ENCODE assay signal across 26 mouse cellular contexts in genomic region chr15:26869197-26869596, GRCm38 (mm10). TPM values are rescaled to one million over a fixed set of nuclear protein-coding genes. Genes with fewer than 3 reads are reported as not detected.
"Had no signal": no experiment of that assay in that cellular context is flagged by ENCODE, and none has a peak within 500 bp of the region (broad histone marks: within the 10 kb centered on the region; RNA-seq: fewer than 3 reads in every experiment).

No protein-coding gene starts in this region.

- H3K27ac ChIP-seq: gastrocnemius, adult 2 months; heart, embryonic 13.5 days; heart, embryonic 15.5 days; hindbrain, embryonic 13.5 days; hindbrain, embryonic 15.5 days; hindbrain, postnatal 0 days; kidney, embryonic 15.5 days; kidney, postnatal 0 days; limb, embryonic 13.5 days; limb, embryonic 15.5 days; liver, embryonic 12.5 days had no signal

- H3K4me3 ChIP-seq: gastrocnemius, adult 2 months; heart, embryonic 13.5 days; heart, embryonic 15.5 days; hindbrain, embryonic 13.5 days; hindbrain, embryonic 15.5 days; kidney, embryonic 15.5 days; limb, embryonic 13.5 days; limb, embryonic 15.5 days; liver, embryonic 12.5 days had no signal

- H3K4me2 ChIP-seq: heart, embryonic 11.5 days; heart, embryonic 13.5 days; heart, embryonic 15.5 days; hindbrain, embryonic 13.5 days; hindbrain, embryonic 15.5 days; kidney, embryonic 15.5 days; limb, embryonic 13.5 days; limb, embryonic 15.5 days; liver, embryonic 12.5 days had no signal

- DNase-seq: gastrocnemius, adult 2 months; gastrocnemius, postnatal 10 days; gastrocnemius, postnatal 25 days; heart, adult 18-20 months; heart, postnatal 10 days; heart, postnatal 4 days; kidney, adult 11 months; kidney, adult 2 months; kidney, adult 9 months; kidney, postnatal 36 days; layer of hippocampus, adult 9-11 months; layer of hippocampus, postnatal 36 days; left cerebral cortex, postnatal 4 days had no signal

- H3K4me1 ChIP-seq: heart, embryonic 15.5 days; kidney, embryonic 15.5 days; liver, embryonic 12.5 days had no signal

- H3K36me3 ChIP-seq: heart, embryonic 13.5 days; heart, embryonic 15.5 days; hindbrain, embryonic 13.5 days; hindbrain, embryonic 15.5 days; kidney, embryonic 15.5 days; limb, embryonic 13.5 days; limb, embryonic 15.5 days; liver, embryonic 12.5 days had no signal

- H3K9me3 ChIP-seq: heart, embryonic 13.5 days; heart, embryonic 15.5 days; hindbrain, embryonic 13.5 days; hindbrain, embryonic 15.5 days; kidney, embryonic 15.5 days; limb, embryonic 13.5 days; limb, embryonic 15.5 days; liver, embryonic 12.5 days had no signal

- H3K27me3 ChIP-seq: heart, embryonic 13.5 days; heart, embryonic 15.5 days; hindbrain, embryonic 13.5 days; hindbrain, embryonic 15.5 days; kidney, embryonic 15.5 days; limb, embryonic 13.5 days; limb, embryonic 15.5 days; liver, embryonic 12.5 days had no signal

- ATAC-seq: hindbrain, postnatal 0 days; intestine, embryonic 16.5 days; liver, embryonic 12.5 days had no signal

- H3K9ac ChIP-seq: heart, embryonic 13.5 days; heart, embryonic 15.5 days; hindbrain, embryonic 13.5 days; hindbrain, embryonic 15.5 days; kidney, embryonic 15.5 days; limb, embryonic 13.5 days; limb, embryonic 15.5 days; liver, embryonic 12.5 days had no signal

RNA-seq across cellular contexts. Expression of gene Fbxl7, which starts 26.2 kb away (rescaled TPM):
- total RNA-seq: granulocyte monocyte progenitor cell, adult 5-6 weeks had no signal
